Mouse (Mus musculus): ENCODE data around the gene Col25a1. TPM values are rescaled to one million over a fixed set of nuclear protein-coding genes. Genes with fewer than 3 reads are reported as not detected.

Gene Col25a1
- polyA plus RNA-seq, 1 experiment from 2014 or later, result 1.3 TPM

DNA sequence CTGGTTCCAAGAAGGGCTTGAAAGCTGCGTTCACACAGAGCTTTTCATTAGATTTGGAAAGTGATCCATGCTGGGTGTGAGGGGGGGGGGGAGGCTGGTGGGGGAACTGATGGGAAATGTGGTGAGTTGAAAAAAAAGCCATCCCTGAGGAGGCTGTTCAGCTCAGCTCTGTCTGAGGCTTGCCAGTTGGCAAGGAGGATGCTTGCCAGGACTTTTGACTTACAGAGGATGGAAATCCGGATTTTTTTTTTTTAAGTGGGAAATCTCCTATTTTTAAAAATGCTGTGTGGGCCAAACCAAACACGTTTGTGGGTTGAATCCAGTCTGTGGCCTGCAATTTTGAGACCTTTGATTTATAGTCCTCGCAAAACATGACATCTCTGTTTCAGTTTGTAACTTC lies 35.6 kb downstream of the Col25a1 start:
- no peak for ATAC-seq (ENCODE audit: low read depth)
- no peaks in the 10 kb centered on the region for H3K9me3 ChIP-seq (replicated peaks)
- no peak for DNase-seq
- no peaks in the 10 kb centered on the region for H3K4me1 ChIP-seq (replicated peaks)
- no peaks in the 10 kb centered on the region for H3K36me3 ChIP-seq
- no peak overlapping the region for H3K4me2 ChIP-seq
- H3K4me3 ChIP-seq (replicated peaks), result no peak overlapping the region
- H3K27ac ChIP-seq, result no peak overlapping the region
- H3K27me3 ChIP-seq, result no peaks in the 10 kb centered on the region
- no peak overlapping the region for H3K9ac ChIP-seq
- WGBS (ENCODE audit: insufficient replicate concordance), result 51% methylated on average over 4 of the region's 4 CpGs

DNA sequence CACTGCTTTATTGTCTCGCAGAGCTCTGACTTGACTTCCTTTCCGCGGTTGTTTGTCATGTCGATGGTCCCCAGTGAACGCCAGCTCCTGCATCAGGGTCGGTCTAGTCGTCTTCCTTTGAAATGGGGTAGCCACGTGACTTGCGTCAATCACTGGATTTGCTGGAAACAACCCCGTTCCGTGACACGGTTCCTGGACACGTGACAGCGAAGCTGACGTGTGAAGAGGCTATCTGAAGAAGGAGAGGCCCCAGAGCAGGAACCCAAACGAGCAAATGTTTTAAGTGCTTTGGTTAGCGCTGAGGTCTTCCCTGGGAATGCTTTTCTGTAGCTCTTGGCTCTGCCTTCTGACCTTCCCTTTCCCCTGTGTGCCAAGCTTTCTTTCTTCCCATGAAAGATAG lies 41.5 kb downstream of the Col25a1 start:
- Histone ChIP-seq H3K4me3 (replicated peaks) (no peak overlapping the region), H3K27ac (no peak overlapping the region), H3K9me3 (replicated peaks) (no peaks in the 10 kb centered on the region), H3K4me1 (replicated peaks) (no peaks in the 10 kb centered on the region), H3K27me3 (no peaks in the 10 kb centered on the region), H3K36me3 (no peaks in the 10 kb centered on the region), H3K9ac (no peak overlapping the region), H3K4me2 (no peak overlapping the region)
- 50% methylated on average over 17 of the region's 17 CpGs for WGBS (ENCODE audit: insufficient replicate concordance)
- DNase-seq (no peak), ATAC-seq (ENCODE audit: low read depth) (no peak)

DNA sequence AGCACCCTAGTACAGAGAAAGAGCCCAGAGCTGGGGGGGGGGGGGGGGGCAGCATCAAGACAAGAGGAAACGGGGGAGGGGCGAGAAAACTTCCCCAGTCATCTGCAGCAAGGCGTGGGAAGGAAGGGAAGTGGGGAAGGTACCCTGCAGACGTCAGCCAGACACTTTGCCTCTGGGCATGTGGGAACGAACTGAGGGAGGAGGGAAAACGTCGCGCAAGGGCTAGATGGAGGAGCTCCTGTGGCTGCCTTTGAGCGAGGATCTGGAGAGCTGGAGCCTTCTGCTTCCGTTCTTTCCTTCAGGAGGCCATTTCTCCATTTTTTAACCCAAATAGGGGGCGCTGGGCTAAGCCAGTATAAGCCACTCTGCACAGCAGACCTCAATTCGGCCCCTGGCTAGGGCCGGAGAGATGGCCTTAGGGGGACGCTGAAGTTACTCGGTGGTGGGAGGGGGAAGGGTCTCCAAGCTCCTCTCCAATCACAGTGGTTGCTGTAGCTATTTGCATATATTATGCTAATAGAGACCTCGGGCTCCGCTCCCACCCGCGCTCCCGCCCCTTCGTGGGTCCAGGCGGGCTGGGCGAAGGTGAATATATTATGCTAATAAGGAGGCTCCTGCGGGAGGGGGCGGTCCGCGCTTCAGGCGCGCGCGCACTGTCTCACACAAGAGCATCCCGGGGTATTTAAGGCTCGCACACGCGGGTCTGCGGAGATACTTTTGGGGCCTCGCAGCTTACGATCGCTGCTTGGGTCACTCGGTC lies 49.1 kb downstream of the Col25a1 start:
- peaks cover 24% of the 10 kb centered on the region for H3K27me3 ChIP-seq
- WGBS (ENCODE audit: insufficient replicate concordance), result 1% methylated on average over 40 of the region's 40 CpGs
- no peaks in the 10 kb centered on the region for H3K9me3 ChIP-seq (replicated peaks)
- peak; percentile 17 for DNase-seq
- H3K27ac ChIP-seq, result peak overlapping the region; percentile 14; the same call in 1 of the 2 replicates
- H3K36me3 ChIP-seq, result no peaks in the 10 kb centered on the region
- 0 out of 2 replicates have a peak overlapping the region, but pooled peaks have one; percentile 13 for H3K9ac ChIP-seq
- peak overlapping the region; percentile 74 for H3K4me2 ChIP-seq
- H3K4me3 ChIP-seq (replicated peaks), result peak overlapping the region; percentile 54
- ATAC-seq (ENCODE audit: low read depth), result peak; percentile 81
- no peaks in the 10 kb centered on the region for H3K4me1 ChIP-seq (replicated peaks)

DNA sequence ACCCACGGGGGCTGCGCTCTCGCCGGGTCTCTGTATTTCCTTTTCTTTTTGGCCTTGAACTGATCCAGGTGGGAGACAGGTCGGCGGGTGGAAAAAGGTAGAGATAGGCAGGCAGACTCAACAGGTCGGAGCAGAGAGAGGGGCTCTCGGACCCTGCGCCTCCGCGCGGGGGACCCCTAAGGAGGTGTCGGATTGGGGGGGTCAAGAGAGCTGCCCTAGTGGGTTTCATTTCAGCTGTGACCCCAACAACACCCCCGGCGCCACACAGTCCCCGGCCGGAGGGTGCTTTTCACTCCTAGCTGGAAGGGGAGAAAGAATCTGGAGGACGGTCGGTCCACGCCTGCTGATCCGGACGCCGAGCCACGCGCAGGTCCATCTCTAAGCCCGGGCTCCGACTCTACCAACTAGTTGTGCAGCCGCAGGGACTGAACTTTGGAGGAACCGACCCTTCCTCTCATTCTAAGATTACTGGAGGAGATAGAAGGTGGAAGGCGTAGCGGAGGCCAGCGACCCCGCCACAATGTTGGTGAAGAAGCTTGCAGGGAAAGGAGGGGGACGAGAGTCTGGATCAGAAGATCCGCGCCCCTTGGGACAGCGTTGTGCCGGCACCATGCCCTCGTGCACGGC lies 49.8 kb downstream of the Col25a1 start:
- WGBS (ENCODE audit: insufficient replicate concordance), result 1% methylated on average over 40 of the region's 40 CpGs
- Histone ChIP-seq H3K4me1 (replicated peaks) (no peaks in the 10 kb centered on the region), H3K27ac (no peak overlapping the region), H3K4me2 (peak overlapping the region; percentile 74), H3K27me3 (peaks cover 24% of the 10 kb centered on the region), H3K9me3 (replicated peaks) (no peaks in the 10 kb centered on the region), H3K4me3 (replicated peaks) (peak overlapping the region; percentile 54), H3K9ac (0 out of 2 replicates have a peak overlapping the region, but pooled peaks have one; percentile 13), H3K36me3 (no peaks in the 10 kb centered on the region)
- ATAC-seq (ENCODE audit: low read depth), result no peak; the same call in 1 of the 2 replicates
- DNase-seq, result no peak

DNA sequence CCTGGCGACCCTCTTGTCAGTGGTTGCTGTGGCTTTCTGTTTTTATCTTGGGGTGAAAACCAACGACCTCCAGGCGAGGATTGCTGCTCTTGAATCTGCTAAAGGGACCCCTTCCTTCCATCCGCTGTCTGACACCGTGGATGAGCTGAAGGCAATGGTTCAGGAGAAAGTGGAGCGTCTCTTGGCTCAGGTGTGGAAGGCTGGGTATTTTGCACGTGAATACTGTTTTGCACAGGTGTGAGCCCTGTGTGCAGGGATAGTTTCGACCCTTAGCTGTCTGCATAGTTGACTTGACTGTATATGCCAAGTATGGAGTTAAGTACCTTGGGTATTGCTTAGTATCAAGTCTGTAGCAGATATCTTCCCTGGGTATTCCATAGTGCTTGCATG lies 50.3 kb downstream of the Col25a1 start:
- H3K27ac ChIP-seq, result no peak overlapping the region
- peak overlapping the region; percentile 54 for H3K4me3 ChIP-seq (replicated peaks)
- H3K4me2 ChIP-seq, result peak overlapping the region; percentile 74
- ATAC-seq (ENCODE audit: low read depth), result no peak
- DNase-seq, result no peak
- H3K9me3 ChIP-seq (replicated peaks), result no peaks in the 10 kb centered on the region
- 14% methylated on average over 8 of the region's 8 CpGs for WGBS (ENCODE audit: insufficient replicate concordance)
- H3K36me3 ChIP-seq, result no peaks in the 10 kb centered on the region
- H3K9ac ChIP-seq, result 0 out of 2 replicates have a peak overlapping the region, but pooled peaks have one; percentile 13
- no peaks in the 10 kb centered on the region for H3K4me1 ChIP-seq (replicated peaks)
- peaks cover 24% of the 10 kb centered on the region for H3K27me3 ChIP-seq

DNA sequence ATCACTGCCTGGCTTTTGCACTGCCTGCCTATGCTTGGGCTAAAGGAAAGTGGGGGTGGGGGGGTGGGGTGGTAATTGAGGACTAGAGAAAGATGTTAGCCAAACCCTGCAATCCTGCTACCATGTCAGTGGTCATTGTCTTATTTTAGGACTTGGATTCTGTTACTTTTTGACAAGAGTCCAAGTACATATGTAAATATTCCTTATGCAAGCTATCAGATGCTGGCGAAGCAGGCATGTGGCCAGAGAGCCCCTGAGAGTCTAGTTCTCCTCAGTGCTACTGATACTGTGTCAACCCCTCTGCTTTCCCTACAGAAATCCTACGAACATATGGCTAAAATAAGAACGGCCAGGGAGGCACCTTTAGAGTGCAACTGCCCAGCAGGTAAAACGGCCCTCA lies 51.1 kb downstream of the Col25a1 start:
- Histone ChIP-seq H3K4me2 (peak overlapping the region; percentile 0; the same call in 1 of the 2 replicates), H3K27ac (no peak overlapping the region), H3K36me3 (no peaks in the 10 kb centered on the region), H3K9ac (no peak overlapping the region), H3K27me3 (peaks cover 24% of the 10 kb centered on the region), H3K9me3 (replicated peaks) (no peaks in the 10 kb centered on the region), H3K4me1 (replicated peaks) (no peaks in the 10 kb centered on the region), H3K4me3 (replicated peaks) (no peak overlapping the region)
- 62% methylated on average over 4 of the region's 4 CpGs for WGBS (ENCODE audit: insufficient replicate concordance)
- DNase-seq (no peak), ATAC-seq (ENCODE audit: low read depth) (no peak)

DNA sequence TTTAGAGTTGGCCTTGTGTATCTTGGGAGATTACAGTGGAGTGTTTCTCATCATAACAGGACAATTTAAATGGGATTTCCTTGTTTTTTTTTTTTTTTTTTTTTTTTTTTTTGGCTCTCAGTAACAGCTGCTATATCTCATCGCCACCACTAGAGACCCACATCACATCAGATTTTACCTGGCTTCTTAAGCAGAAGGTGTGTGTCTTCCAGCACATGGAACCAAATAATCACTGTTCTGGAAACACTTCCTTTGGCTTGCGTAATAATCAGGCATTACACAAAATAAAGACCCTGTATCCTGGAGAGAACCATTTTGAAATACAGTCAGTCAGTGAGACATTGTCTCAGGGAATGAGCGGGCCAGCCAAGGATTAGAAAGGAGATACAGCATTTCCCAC lies 53.8 kb downstream of the Col25a1 start:
- DNase-seq (no peak), ATAC-seq (ENCODE audit: low read depth) (no peak)
- H3K9me3 ChIP-seq (replicated peaks), result no peaks in the 10 kb centered on the region
- peaks cover 24% of the 10 kb centered on the region for H3K27me3 ChIP-seq
- H3K4me2 ChIP-seq, result no peak overlapping the region
- no peaks in the 10 kb centered on the region for H3K36me3 ChIP-seq
- H3K9ac ChIP-seq, result no peak overlapping the region
- H3K4me1 ChIP-seq (replicated peaks), result no peaks in the 10 kb centered on the region
- WGBS (ENCODE audit: insufficient replicate concordance), result 45% methylated on average over 3 of the region's 3 CpGs
- H3K27ac ChIP-seq, result no peak overlapping the region
- no peak overlapping the region for H3K4me3 ChIP-seq (replicated peaks)

DNA sequence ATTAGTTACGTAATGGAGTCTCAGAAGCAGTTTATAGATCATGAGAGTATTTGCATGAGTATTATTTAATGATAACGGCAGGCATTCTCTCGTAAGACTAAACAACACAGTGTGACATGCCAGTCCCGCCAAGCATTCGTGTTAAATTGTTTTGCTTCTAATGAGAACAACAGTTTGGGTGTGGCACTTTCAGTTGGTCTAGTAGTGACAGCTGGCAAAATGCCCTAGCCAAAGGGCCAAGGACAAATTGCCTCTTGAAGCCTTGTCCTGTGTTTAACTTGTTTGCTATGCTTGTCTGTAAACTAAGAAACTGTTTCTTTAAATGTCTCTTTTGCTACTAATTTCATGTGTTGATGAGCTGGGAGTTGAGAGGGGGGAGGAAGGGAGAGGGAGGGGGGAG lies 56.3 kb downstream of the Col25a1 start:
- Histone ChIP-seq H3K27me3 (0 out of 2 replicates have a peak, but pooled peaks cover under 1% of the 10 kb centered on the region), H3K4me3 (replicated peaks) (no peak overlapping the region), H3K36me3 (no peaks in the 10 kb centered on the region), H3K4me2 (no peak overlapping the region), H3K27ac (no peak overlapping the region), H3K9me3 (replicated peaks) (no peaks in the 10 kb centered on the region), H3K4me1 (replicated peaks) (no peaks in the 10 kb centered on the region), H3K9ac (no peak overlapping the region)
- ATAC-seq (ENCODE audit: low read depth) (no peak), DNase-seq (no peak)
- 71% methylated on average over 5 of the region's 5 CpGs for WGBS (ENCODE audit: insufficient replicate concordance)

DNA sequence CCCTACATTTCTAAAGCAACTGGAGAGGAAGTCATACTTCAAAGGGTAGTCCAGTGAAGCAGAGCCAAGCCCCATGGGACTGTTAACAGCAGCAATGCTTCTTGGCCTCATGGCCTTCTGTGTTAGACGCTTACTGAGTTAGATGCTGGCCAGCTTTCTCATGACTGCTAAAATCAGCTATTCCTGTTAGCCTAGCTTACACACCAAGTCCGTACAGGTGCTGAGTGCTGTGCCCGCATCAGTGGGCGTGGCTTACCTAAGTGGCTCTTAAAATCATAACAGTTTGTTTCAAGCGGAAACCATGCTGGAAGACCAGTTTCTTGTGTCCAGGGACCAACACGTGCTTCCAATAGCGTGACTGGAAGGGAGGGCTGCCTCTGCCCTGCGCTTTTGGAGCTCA lies 62.1 kb downstream of the Col25a1 start:
- H3K27ac ChIP-seq, result no peak overlapping the region
- DNase-seq (no peak), ATAC-seq (ENCODE audit: low read depth) (no peak)
- H3K4me3 ChIP-seq (replicated peaks), result no peak overlapping the region
- no peak overlapping the region for H3K4me2 ChIP-seq
- H3K27me3 ChIP-seq, result no peaks in the 10 kb centered on the region
- H3K9me3 ChIP-seq (replicated peaks), result no peaks in the 10 kb centered on the region
- no peak overlapping the region for H3K9ac ChIP-seq
- no peaks in the 10 kb centered on the region for H3K4me1 ChIP-seq (replicated peaks)
- WGBS (ENCODE audit: insufficient replicate concordance), result 76% methylated on average over 8 of the region's 8 CpGs
- H3K36me3 ChIP-seq, result no peaks in the 10 kb centered on the region

DNA sequence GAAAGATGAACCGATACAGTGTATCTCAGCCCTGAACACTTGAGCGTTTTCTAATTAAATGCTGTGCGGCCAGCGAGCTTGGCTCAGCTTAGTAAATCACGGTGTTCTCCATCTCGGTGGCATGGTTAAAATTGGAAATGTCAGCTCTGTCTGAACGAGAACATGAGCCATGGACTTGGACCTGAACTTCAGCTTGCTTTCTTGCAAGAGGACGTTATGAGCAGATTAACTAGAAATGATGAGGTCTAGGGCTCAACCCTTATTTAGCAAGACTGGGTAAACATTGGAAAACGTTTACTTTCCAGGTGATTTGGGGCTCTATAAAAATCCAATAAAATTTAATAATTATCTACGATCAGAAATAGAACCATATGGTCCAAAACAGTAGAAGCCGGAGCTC lies 83.3 kb downstream of the Col25a1 start:
- Histone ChIP-seq H3K27me3 (no peaks in the 10 kb centered on the region), H3K27ac (no peak overlapping the region), H3K9ac (no peak overlapping the region), H3K4me2 (no peak overlapping the region), H3K4me3 (replicated peaks) (no peak overlapping the region), H3K36me3 (no peaks in the 10 kb centered on the region), H3K4me1 (replicated peaks) (no peaks in the 10 kb centered on the region), H3K9me3 (replicated peaks) (no peaks in the 10 kb centered on the region)
- WGBS (ENCODE audit: insufficient replicate concordance), result 70% methylated on average over 11 of the region's 11 CpGs
- DNase-seq, result no peak
- no peak for ATAC-seq (ENCODE audit: low read depth)

DNA sequence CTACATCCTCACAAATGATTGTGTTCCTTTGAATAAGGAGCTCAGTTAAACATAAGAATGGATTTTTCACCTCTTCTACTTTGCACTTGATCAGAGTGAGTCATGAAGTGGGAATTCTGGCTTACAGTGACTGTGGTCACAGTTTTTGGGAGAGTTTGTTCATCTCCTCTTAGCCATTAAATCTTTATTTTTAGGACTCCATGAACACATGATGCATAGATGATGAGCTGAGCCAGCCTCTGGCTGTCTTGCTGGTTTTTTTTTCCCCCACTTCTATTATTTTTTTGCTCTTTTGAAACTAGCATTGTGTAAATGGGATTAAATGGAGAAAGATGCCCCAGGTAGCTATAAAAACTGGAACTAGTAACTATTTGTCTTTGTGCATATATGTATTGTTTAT lies 84.8 kb downstream of the Col25a1 start:
- H3K9me3 ChIP-seq (replicated peaks), result no peaks in the 10 kb centered on the region
- no peak overlapping the region for H3K4me2 ChIP-seq
- ATAC-seq (ENCODE audit: low read depth) (no peak), DNase-seq (no peak)
- no peaks in the 10 kb centered on the region for H3K4me1 ChIP-seq (replicated peaks)
- H3K9ac ChIP-seq, result no peak overlapping the region
- no peaks in the 10 kb centered on the region for H3K36me3 ChIP-seq
- no peaks in the 10 kb centered on the region for H3K27me3 ChIP-seq
- H3K4me3 ChIP-seq (replicated peaks), result no peak overlapping the region
- H3K27ac ChIP-seq, result no peak overlapping the region

DNA sequence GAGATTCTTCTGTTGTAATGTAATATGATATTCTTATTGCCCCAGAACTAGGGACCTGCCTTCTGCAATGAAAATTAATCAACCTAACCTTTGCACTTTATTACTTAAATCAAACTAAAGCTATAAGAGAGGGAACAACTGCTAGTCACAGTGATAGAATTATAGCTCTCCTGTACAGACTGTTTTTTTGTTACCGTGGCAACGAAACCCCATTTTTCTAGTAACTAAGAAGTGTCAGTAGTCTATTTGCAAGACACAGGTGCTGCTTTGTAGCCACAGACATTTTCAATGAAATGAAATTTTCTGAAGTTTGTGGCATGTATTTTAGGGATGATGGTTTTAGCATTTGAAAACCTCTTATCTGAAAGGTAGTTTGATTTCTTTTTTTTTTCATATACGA lies 85.3 kb downstream of the Col25a1 start:
- Histone ChIP-seq H3K27ac (no peak overlapping the region), H3K9ac (no peak overlapping the region), H3K36me3 (no peaks in the 10 kb centered on the region), H3K4me3 (replicated peaks) (no peak overlapping the region), H3K4me2 (no peak overlapping the region), H3K4me1 (replicated peaks) (no peaks in the 10 kb centered on the region), H3K27me3 (no peaks in the 10 kb centered on the region), H3K9me3 (replicated peaks) (no peaks in the 10 kb centered on the region)
- WGBS (ENCODE audit: insufficient replicate concordance), result 81% methylated on average over 3 of the region's 3 CpGs
- DNase-seq, result no peak
- ATAC-seq (ENCODE audit: low read depth), result no peak

Data from liver, embryonic 13.5 days (tissue).